Mouse (Mus musculus) myocyte (in vitro differentiated cells): ENCODE results near the gene Fggy. TPM values are rescaled to one million over a fixed set of nuclear protein-coding genes. Genes with fewer than 3 reads are reported as not detected.
A peak's percentile ranks its signal among the peaks of the same experiment; 100 is the strongest.

Experiments
- H3K27me3 ChIP-seq: one replicate; pipeline ENCODE4 v1.6.1; 2011; ENCODE audit not compliant: control insufficient read depth, insufficient read depth, insufficient read length
- H3K36me3 ChIP-seq: one replicate; pipeline ENCODE4 v1.6.1; 2011; ENCODE audit not compliant: control insufficient read depth, insufficient read depth
- H3K4me2 ChIP-seq: one replicate; pipeline ENCODE4 v1.6.1; 2011; ENCODE audit warnings: low read depth, control low read depth
- H3K4me3 ChIP-seq: one replicate; pipeline ENCODE4 v1.5.1; 2011; ENCODE audit warnings: mild to moderate bottlenecking, control low read depth, moderate library complexity
- H3K79me2 ChIP-seq: one replicate; pipeline ENCODE4 v1.6.1; 2011; ENCODE audit not compliant: control insufficient read depth, insufficient read depth
- H3ac ChIP-seq: one replicate; pipeline ENCODE4 v1.6.1; 2011; ENCODE audit not compliant: control insufficient read depth, insufficient read length
- CEBPB ChIP-seq: IDR thresholded peaks from 2 replicates; pipeline ENCODE4 v1.6.1; 2011; ENCODE audit warnings: mild to moderate bottlenecking, moderate library complexity; ENCODE audit not compliant: poor library complexity, insufficient read depth, severe bottlenecking
- E2F4 ChIP-seq: IDR thresholded peaks from one replicate; pipeline ENCODE4 v1.6.1; 2011; ENCODE audit warnings: mild to moderate bottlenecking, control low read depth, moderate library complexity; ENCODE audit not compliant: insufficient read depth
- MAX ChIP-seq: IDR thresholded peaks from one replicate; pipeline ENCODE4 v1.6.1; 2011; ENCODE audit warnings: low read depth, mild to moderate bottlenecking, control low read depth
- MYOD1 ChIP-seq, 3 experiments: IDR thresholded peaks; one replicate each; pipeline ENCODE4 v1.6.1; 2011; ENCODE audit warnings: control low read depth in 2 of 3, low read depth in 2 of 3, mild to moderate bottlenecking in 2 of 3, moderate library complexity in 1 of 3; ENCODE audit not compliant: insufficient read length in 2 of 3, control insufficient read depth in 1 of 3
- MYOG ChIP-seq, 3 experiments: IDR thresholded peaks; one replicate each; pipeline ENCODE4 v1.6.1; 2011; ENCODE audit warnings: control low read depth in 2 of 3, low read depth in 2 of 3, mild to moderate bottlenecking in 2 of 3; ENCODE audit not compliant: insufficient read length in 2 of 3, control insufficient read depth in 1 of 3, insufficient read depth in 1 of 3
- POLR2A ChIP-seq: IDR thresholded peaks from one replicate; pipeline ENCODE4 v1.6.1; 2011; ENCODE audit warnings: low read depth, mild to moderate bottlenecking, control low read depth, moderate library complexity; ENCODE audit not compliant: insufficient read length
- POLR2AphosphoS2 ChIP-seq: IDR thresholded peaks from one replicate; pipeline ENCODE4 v1.6.1; 2011; ENCODE audit warnings: low read depth, control low read depth; ENCODE audit not compliant: insufficient read length
- REST ChIP-seq: IDR thresholded peaks from one replicate; pipeline ENCODE4 v1.6.1; 2011; ENCODE audit warnings: mild to moderate bottlenecking, control low read depth, moderate library complexity; ENCODE audit not compliant: insufficient read depth, insufficient read length
- SRF ChIP-seq: IDR thresholded peaks from one replicate; pipeline ENCODE4 v1.6.1; 2011; ENCODE audit warnings: low read depth; ENCODE audit not compliant: control insufficient read depth, insufficient read length
- TCF12 ChIP-seq: IDR thresholded peaks from one replicate; pipeline ENCODE4 v1.6.1; 2011; ENCODE audit warnings: mild to moderate bottlenecking, control low read depth; ENCODE audit not compliant: poor library complexity, insufficient read depth, severe bottlenecking
- TCF3 ChIP-seq: IDR thresholded peaks from one replicate; pipeline ENCODE4 v1.6.1; 2011; ENCODE audit warnings: low read depth, control low read depth; ENCODE audit not compliant: insufficient read length
- USF1 ChIP-seq: IDR thresholded peaks from one replicate; pipeline ENCODE4 v1.6.1; 2011; ENCODE audit warnings: low read depth, mild to moderate bottlenecking, control low read depth, moderate library complexity
- polyA plus RNA-seq: library from polyadenylated mRNA; unstranded; fragments of >200 nt; fragmentation: generic; extraction: Trizol; gene quantifications from one replicate; pipeline ENCODE4 v1.2.1, GENCODE M21; 2012; ENCODE audit warnings: missing spikeins

Fggy gene
- polyA plus RNA-seq, 1 experiment = 12.7 TPM

- Histone ChIP-seq H3K79me2 (no peaks in the 10 kb centered on the region), H3K4me2 (no peak overlapping the region), H3K36me3 (no peaks in the 10 kb centered on the region), H3K4me3 (no peak overlapping the region), H3K27me3 (no peaks in the 10 kb centered on the region), H3ac (no peak overlapping the region)
- TF ChIP-seq USF1 (no peak), POLR2A (no peak), CEBPB (no peak), REST (no peak)
Measured at GRCm38 (mm10) chr4:95669336-95669735, 112.0 kb downstream of the Fggy start.

- Histone ChIP-seq H3K36me3 (no peaks in the 10 kb centered on the region), H3K27me3 (no peaks in the 10 kb centered on the region), H3K79me2 (no peaks in the 10 kb centered on the region), H3K4me3 (no peak overlapping the region), H3K4me2 (no peak overlapping the region), H3ac (no peak overlapping the region)
- no peak for TF ChIP-seq E2F4
- no peak for TF ChIP-seq TCF12
- TF ChIP-seq TCF3 = no peak
- TF ChIP-seq POLR2A = no peak
- no peak for TF ChIP-seq MYOG (IDR thresholded peaks at IDR 0.05; ENCODE audit: control insufficient read depth in 1 of 3, insufficient read depth in 1 of 3, insufficient read length in 2 of 3, low read depth in 2 of 3)
- no peak for TF ChIP-seq REST
- no peak for TF ChIP-seq SRF
- no peak for TF ChIP-seq POLR2AphosphoS2
- no peak for TF ChIP-seq MYOD1 (IDR thresholded peaks at IDR 0.05; ENCODE audit: control insufficient read depth in 1 of 3, insufficient read length in 2 of 3, low read depth in 2 of 3)
- no peak for TF ChIP-seq MAX
- TF ChIP-seq USF1 = no peak
- no peak for TF ChIP-seq CEBPB
Measured at GRCm38 (mm10) chr4:95670559-95670958, 113.3 kb downstream of the Fggy start.

- Histone ChIP-seq H3K27me3 (no peaks in the 10 kb centered on the region), H3K4me2 (no peak overlapping the region), H3K4me3 (no peak overlapping the region), H3ac (no peak overlapping the region), H3K79me2 (no peaks in the 10 kb centered on the region), H3K36me3 (no peaks in the 10 kb centered on the region)
- no peak for TF ChIP-seq POLR2A
Measured at GRCm38 (mm10) chr4:95672039-95672438, 114.7 kb downstream of the Fggy start.

GRCm38 (mm10) chr4:95676390-95676789 is 119.1 kb downstream of the Fggy start:
- H3K27me3 ChIP-seq = no peaks in the 10 kb centered on the region
- H3K4me2 ChIP-seq = no peak overlapping the region
- H3K4me3 ChIP-seq = no peak overlapping the region
- H3ac ChIP-seq = no peak overlapping the region
- no peaks in the 10 kb centered on the region for H3K79me2 ChIP-seq
- no peaks in the 10 kb centered on the region for H3K36me3 ChIP-seq
- TF ChIP-seq MAX (no peak), TCF12 (no peak), POLR2A (no peak)

GRCm38 (mm10) chr4:95680756-95681449 is 123.6 kb downstream of the Fggy start:
- Histone ChIP-seq H3K4me3 (no peak overlapping the region), H3ac (no peak overlapping the region), H3K27me3 (no peaks in the 10 kb centered on the region), H3K79me2 (no peaks in the 10 kb centered on the region), H3K36me3 (no peaks in the 10 kb centered on the region), H3K4me2 (no peak overlapping the region)
- TF ChIP-seq REST = no peak
- TF ChIP-seq MYOD1 (IDR thresholded peaks at IDR 0.05; ENCODE audit: control insufficient read depth in 1 of 3, insufficient read length in 2 of 3, low read depth in 2 of 3) = peak in 1 of 3 experiments; percentile 43
- TF ChIP-seq TCF12 = no peak
- no peak for TF ChIP-seq POLR2AphosphoS2
- TF ChIP-seq USF1 = no peak
- TF ChIP-seq POLR2A = no peak
- TF ChIP-seq CEBPB = no peak
- no peak for TF ChIP-seq SRF
- no peak for TF ChIP-seq MYOG (IDR thresholded peaks at IDR 0.05; ENCODE audit: control insufficient read depth in 1 of 3, insufficient read depth in 1 of 3, insufficient read length in 2 of 3, low read depth in 2 of 3)
